Mouse (Mus musculus): ENCODE results near the gene Tmem107.

Tmem107 gene

DNA sequence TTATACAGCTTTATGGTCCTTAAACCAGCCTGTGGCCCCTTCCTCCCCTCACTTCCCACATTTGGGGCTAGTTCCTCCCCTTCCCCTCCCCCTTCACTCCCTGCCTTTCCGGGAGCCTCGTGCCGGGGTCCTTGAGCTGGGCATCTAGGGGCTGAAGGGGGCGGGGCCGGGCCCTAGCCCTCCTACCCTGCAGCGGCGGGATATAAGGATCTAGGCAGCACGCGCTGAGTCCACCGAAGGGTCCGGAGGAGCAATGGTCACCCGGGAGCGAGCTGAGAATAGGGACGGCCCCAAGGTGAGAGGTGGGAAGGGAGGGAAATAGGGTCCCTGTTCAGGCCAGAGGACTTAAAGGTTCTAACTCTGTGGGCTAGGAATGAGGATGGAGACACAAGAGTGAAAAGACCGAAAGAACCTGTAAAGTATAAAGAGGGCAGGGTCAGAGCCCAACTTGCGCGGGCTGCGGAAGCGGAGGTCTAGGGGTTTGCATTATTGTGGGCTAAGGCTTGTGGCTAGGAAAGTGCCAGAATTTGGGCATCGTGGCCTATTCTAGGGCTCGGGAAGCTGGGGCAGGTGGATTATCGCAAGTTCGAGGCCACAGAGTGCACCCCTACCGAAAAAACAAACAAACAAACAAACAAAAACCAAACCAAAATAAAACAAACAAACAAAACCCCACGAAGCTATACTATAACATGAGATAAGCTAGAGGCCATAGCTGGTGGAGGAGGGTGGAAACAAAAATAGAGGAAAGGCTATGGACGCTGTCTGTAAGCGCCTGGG is 49.8 kb downstream of the Tmem107 start, which contains the start of gene Hes7:
TSS of gene Hes7 (plus strand) at position 184 of the 780 bp plus-strand sequence.
- CTCF ChIA-PET: interaction anchor here (0.6 to 0.7 kb wide), 3 partner anchors 28 to 65 kb away, joined by 3 to 12 read pairs (median 11); no protein-coding TSS in a partner anchor

DNA sequence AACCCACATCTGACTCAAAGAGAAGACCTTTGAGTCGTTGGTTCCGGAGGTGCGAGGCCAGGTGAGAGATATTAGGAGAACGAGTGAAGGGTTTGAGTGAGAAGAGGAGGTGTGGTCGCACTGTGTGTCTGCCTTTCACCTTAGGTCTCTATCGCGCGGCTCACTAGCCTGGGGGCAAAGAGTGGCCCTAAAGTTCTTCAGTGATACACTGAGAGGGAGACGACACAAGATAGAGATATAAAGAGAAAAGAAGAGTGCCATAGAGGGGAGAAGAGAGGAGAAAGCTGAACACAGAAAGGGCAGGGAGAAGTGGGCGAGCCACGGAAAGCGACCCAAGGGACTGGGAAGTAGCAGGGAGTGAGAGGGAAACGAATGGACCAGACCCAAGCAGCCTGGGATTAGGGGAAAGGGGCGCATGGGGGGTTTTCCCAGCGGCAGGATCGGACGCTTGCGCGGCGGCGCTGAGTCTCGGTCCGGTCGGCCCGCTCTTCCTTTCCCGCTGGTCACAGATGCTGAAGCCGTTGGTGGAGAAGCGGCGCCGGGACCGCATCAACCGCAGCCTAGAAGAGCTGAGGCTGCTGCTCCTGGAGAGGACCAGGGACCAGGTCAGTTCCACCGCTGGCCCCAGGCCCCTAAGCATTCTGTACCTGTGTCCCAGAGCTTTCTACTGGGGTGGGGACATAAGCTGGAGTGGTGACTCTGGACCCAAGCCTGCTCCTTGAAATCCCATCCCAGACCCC is 50.6 kb downstream of the Tmem107 start:
- CTCF ChIA-PET: interaction anchor here (0.7 to 3.1 kb wide), 4 partner anchors 7 to 75 kb away, joined by 3 to 28 read pairs (median 4); no protein-coding TSS in a partner anchor

DNA sequence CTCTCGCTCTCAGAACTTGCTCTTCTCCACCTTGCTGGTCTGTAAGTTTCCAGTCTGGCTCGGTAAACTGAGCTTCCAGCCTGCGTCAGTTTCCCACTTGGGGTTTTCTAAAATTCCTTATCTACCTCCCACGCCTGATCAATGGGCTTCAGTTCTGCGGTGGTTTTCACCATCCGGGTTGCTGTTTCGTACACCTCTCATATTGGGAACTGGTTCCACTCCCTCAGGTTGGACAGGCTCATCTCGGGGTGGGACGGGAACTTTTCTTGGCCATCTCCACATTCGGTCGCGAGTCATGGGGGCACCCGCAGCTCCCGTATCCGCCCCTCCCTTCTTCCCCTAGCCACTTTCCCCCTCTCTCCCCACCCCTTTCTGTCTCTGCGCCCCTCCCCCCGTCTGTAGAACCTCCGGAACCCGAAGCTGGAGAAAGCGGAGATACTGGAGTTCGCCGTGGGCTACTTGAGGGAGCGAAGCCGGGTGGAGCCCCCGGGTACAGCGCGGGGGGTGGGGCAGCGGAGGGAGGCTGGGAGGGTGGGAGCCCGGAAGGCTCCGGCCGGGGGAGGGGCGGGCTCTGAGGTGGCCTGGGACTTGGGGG is 51.2 kb downstream of the Tmem107 start:
- CTCF ChIA-PET: interaction anchor here (0.5 to 3.1 kb wide), 8 partner anchors 8 to 76 kb away, joined by 3 to 28 read pairs (median 4); partner anchors contain the start of gene Tmem107

DNA sequence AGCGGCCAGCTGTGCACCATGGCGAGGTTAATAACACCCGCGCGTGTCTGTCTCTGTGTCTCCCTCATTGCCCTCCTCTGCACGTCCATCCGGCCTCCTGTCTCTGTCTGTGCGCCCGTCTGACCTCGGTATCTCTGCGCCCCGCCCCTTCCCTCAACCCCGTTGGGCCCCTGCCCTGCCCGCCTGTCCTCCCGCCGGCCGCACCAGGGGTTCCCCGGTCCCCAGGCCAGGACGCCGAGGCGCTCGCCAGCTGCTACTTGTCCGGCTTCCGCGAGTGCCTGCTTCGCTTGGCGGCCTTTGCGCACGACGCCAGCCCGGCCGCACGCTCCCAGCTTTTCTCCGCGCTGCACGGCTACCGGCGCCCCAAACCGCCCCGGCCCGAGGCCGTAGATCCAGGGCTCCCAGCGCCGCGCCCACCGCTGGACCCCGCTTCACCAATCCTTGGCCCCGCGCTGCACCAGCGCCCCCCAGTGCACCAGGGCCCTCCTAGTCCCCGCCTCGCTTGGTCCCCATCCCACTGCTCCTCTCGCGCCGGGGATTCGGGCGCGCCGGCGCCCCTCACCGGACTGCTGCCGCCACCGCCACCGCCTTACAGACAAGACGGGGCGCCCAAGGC is 51.8 kb downstream of the Tmem107 start, which contains the start of gene 9130213A22Rik:
TSS of gene 9130213A22Rik (minus strand) at position 254 of the 616 bp plus-strand sequence.
- CTCF ChIA-PET: interaction anchor here (0.5 to 3.1 kb wide), 8 partner anchors 29 to 120 kb away, joined by 3 to 28 read pairs (median 5); partner anchors contain the start of gene Tmem107

Data from spleen, embryonic (tissue).